Mouse (Mus musculus) spleen, adult 12 weeks (tissue): Measurements from ENCODE around the gene Olfr481.

Experiments used
- DNase-seq: peaks from one replicate; pipeline ENCODE4 v3.0.0; 2022; ENCODE audit warnings: low spot score

Olfr481 gene

GRCm38 (mm10) chr7:108079555-108079954 is at the start of gene Olfr481:
Gene Olfr481, plus strand, starts transcription at chr7:108079855.
- DNase-seq = no peak

GRCm38 (mm10) chr7:108033889-108034288 is 45.8 kb upstream of the Olfr481 start, which contains the start of gene Olfr478:
Gene Olfr478, minus strand, starts transcription at chr7:108033989.
- no peak for DNase-seq

GRCm38 (mm10) chr7:108050393-108050792 is 29.3 kb upstream of the Olfr481 start, which contains the start of gene Olfr479:
Gene Olfr479, plus strand, starts transcription at chr7:108050693.
- no peak for DNase-seq

GRCm38 (mm10) chr7:108067246-108067645 is 12.4 kb upstream of the Olfr481 start, which contains the start of gene Olfr480:
Gene Olfr480, minus strand, starts transcription at chr7:108067346.
- no peak for DNase-seq

- DNase-seq = no peak
These were observed 17.8 kb downstream of the Olfr481 start, which contains the start of gene Olfr482 for GRCm38 (mm10) chr7:108097486-108097885. Gene Olfr482, minus strand, starts transcription at chr7:108097586.

DNA sequence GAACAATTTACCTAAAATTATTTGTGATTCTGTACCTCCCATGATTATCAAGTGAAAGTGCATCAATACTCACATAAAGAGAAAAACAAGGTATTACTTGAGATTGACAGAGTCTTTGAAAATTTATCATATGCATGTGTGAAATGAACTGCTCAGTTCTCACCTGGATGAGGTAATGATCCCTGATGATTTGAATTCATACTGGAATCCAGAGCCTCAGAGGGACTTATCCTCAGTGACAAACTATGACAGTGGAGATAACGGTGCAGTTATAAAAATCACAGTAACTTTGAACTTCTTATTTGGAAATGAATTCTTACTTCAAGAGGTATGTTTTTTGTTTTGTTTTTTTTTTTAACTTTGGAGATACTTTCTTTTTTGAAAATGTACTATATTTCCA is 20.9 kb downstream of the Olfr481 start, which contains the start of gene Olfr483:
Gene Olfr483 (plus strand): TSS at position 301 of the 400 bp plus-strand sequence.
- DNase-seq = no peak

DNA sequence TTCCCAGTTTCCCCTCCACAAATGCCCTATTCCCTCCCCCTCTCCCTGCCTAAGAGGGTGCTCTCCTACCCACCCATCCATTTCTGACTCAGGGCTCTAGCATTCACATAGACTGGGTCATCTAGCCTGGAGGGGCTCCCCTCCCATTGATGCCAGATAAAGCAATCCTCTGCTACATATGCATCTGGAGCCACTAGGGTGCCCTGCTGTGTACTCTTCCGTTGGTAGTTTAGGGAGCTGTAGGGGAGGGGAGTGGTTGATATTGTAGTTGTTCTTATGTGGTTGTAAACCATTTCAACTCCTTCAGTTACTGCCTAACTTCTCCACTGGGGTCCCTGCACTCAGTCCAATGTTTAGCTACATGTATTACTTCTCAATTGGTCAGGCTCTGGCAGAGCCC is 41.0 kb downstream of the Olfr481 start:
- DNase-seq = no peak

- DNase-seq = no peak
These were observed 41.8 kb downstream of the Olfr481 start for GRCm38 (mm10) chr7:108121416-108121815.

GRCm38 (mm10) chr7:108127349-108127748 is 47.7 kb downstream of the Olfr481 start, which contains the start of gene Olfr484:
Gene Olfr484, minus strand, starts transcription at chr7:108127449.
- DNase-seq = no peak
